Mouse (Mus musculus): ENCODE data around the gene Sec14l1. TPM values are rescaled to one million over a fixed set of nuclear protein-coding genes. Genes with fewer than 3 reads are reported as not detected.

The Sec14l1 gene
- total RNA-seq, 1 experiment from 2014 or later, result 15.1 TPM

GRCm38 (mm10) chr11:117117321-117117720, 2.4 kb downstream of the Sec14l1 start:
- no peak for ATAC-seq (replicated peaks in 1 of 2; ENCODE audit: insufficient read depth in 1 of 2, low FRiP score in 2 of 2, low TSS enrichment in 1 of 2, low read depth in 1 of 2, poor library complexity in 2 of 2, severe bottlenecking in 2 of 2)

GRCm38 (mm10) chr11:117117791-117118190, 2.8 kb downstream of the Sec14l1 start:
- ATAC-seq (replicated peaks in 1 of 2; ENCODE audit: insufficient read depth in 1 of 2, low FRiP score in 2 of 2, low TSS enrichment in 1 of 2, low read depth in 1 of 2, poor library complexity in 2 of 2, severe bottlenecking in 2 of 2), result no peak

- ATAC-seq (replicated peaks in 1 of 2; ENCODE audit: insufficient read depth in 1 of 2, low FRiP score in 2 of 2, low TSS enrichment in 1 of 2, low read depth in 1 of 2, poor library complexity in 2 of 2, severe bottlenecking in 2 of 2), result no peak
Measured at GRCm38 (mm10) chr11:117118248-117118647, 3.3 kb downstream of the Sec14l1 start.

GRCm38 (mm10) chr11:117118721-117119321, 3.9 kb downstream of the Sec14l1 start:
- no peak for ATAC-seq (replicated peaks in 1 of 2; ENCODE audit: insufficient read depth in 1 of 2, low FRiP score in 2 of 2, low TSS enrichment in 1 of 2, low read depth in 1 of 2, poor library complexity in 2 of 2, severe bottlenecking in 2 of 2)

- no peak for ATAC-seq (replicated peaks in 1 of 2; ENCODE audit: insufficient read depth in 1 of 2, low FRiP score in 2 of 2, low TSS enrichment in 1 of 2, low read depth in 1 of 2, poor library complexity in 2 of 2, severe bottlenecking in 2 of 2)
Measured at GRCm38 (mm10) chr11:117119723-117120122, 4.8 kb downstream of the Sec14l1 start.

- no peak for ATAC-seq (replicated peaks in 1 of 2; ENCODE audit: insufficient read depth in 1 of 2, low FRiP score in 2 of 2, low TSS enrichment in 1 of 2, low read depth in 1 of 2, poor library complexity in 2 of 2, severe bottlenecking in 2 of 2)
Measured at GRCm38 (mm10) chr11:117120285-117121163, 5.6 kb downstream of the Sec14l1 start.

- ATAC-seq (replicated peaks in 1 of 2; ENCODE audit: insufficient read depth in 1 of 2, low FRiP score in 2 of 2, low TSS enrichment in 1 of 2, low read depth in 1 of 2, poor library complexity in 2 of 2, severe bottlenecking in 2 of 2), result no peak
Measured at GRCm38 (mm10) chr11:117121164-117121535, 6.2 kb downstream of the Sec14l1 start.

GRCm38 (mm10) chr11:117121954-117122353, 7.0 kb downstream of the Sec14l1 start:
- no peak for ATAC-seq (replicated peaks in 1 of 2; ENCODE audit: insufficient read depth in 1 of 2, low FRiP score in 2 of 2, low TSS enrichment in 1 of 2, low read depth in 1 of 2, poor library complexity in 2 of 2, severe bottlenecking in 2 of 2)

GRCm38 (mm10) chr11:117123418-117124085, 8.6 kb downstream of the Sec14l1 start:
- ATAC-seq (replicated peaks in 1 of 2; ENCODE audit: insufficient read depth in 1 of 2, low FRiP score in 2 of 2, low TSS enrichment in 1 of 2, low read depth in 1 of 2, poor library complexity in 2 of 2, severe bottlenecking in 2 of 2), result no peak

- ATAC-seq (replicated peaks in 1 of 2; ENCODE audit: insufficient read depth in 1 of 2, low FRiP score in 2 of 2, low TSS enrichment in 1 of 2, low read depth in 1 of 2, poor library complexity in 2 of 2, severe bottlenecking in 2 of 2), result no peak
Measured at GRCm38 (mm10) chr11:117124539-117124938, 9.6 kb downstream of the Sec14l1 start.

- ATAC-seq (replicated peaks in 1 of 2; ENCODE audit: insufficient read depth in 1 of 2, low FRiP score in 2 of 2, low TSS enrichment in 1 of 2, low read depth in 1 of 2, poor library complexity in 2 of 2, severe bottlenecking in 2 of 2), result no peak
Measured at GRCm38 (mm10) chr11:117127250-117127837, 12.4 kb downstream of the Sec14l1 start.

- ATAC-seq (replicated peaks in 1 of 2; ENCODE audit: insufficient read depth in 1 of 2, low FRiP score in 2 of 2, low TSS enrichment in 1 of 2, low read depth in 1 of 2, poor library complexity in 2 of 2, severe bottlenecking in 2 of 2), result no peak
Measured at GRCm38 (mm10) chr11:117127931-117128548, 13.1 kb downstream of the Sec14l1 start.

GRCm38 (mm10) chr11:117129473-117129872, 14.5 kb downstream of the Sec14l1 start:
- no peak for ATAC-seq (replicated peaks in 1 of 2; ENCODE audit: insufficient read depth in 1 of 2, low FRiP score in 2 of 2, low TSS enrichment in 1 of 2, low read depth in 1 of 2, poor library complexity in 2 of 2, severe bottlenecking in 2 of 2)

- no peak for ATAC-seq (replicated peaks in 1 of 2; ENCODE audit: insufficient read depth in 1 of 2, low FRiP score in 2 of 2, low TSS enrichment in 1 of 2, low read depth in 1 of 2, poor library complexity in 2 of 2, severe bottlenecking in 2 of 2)
Measured at GRCm38 (mm10) chr11:117130068-117130467, 15.1 kb downstream of the Sec14l1 start.

- no peak for ATAC-seq (replicated peaks in 1 of 2; ENCODE audit: insufficient read depth in 1 of 2, low FRiP score in 2 of 2, low TSS enrichment in 1 of 2, low read depth in 1 of 2, poor library complexity in 2 of 2, severe bottlenecking in 2 of 2)
Measured at GRCm38 (mm10) chr11:117130888-117131287, 15.9 kb downstream of the Sec14l1 start.

GRCm38 (mm10) chr11:117131450-117131849, 16.5 kb downstream of the Sec14l1 start:
- no peak for ATAC-seq (replicated peaks in 1 of 2; ENCODE audit: insufficient read depth in 1 of 2, low FRiP score in 2 of 2, low TSS enrichment in 1 of 2, low read depth in 1 of 2, poor library complexity in 2 of 2, severe bottlenecking in 2 of 2)

- ATAC-seq (replicated peaks in 1 of 2; ENCODE audit: insufficient read depth in 1 of 2, low FRiP score in 2 of 2, low TSS enrichment in 1 of 2, low read depth in 1 of 2, poor library complexity in 2 of 2, severe bottlenecking in 2 of 2), result no peak
Measured at GRCm38 (mm10) chr11:117134776-117135387, 19.9 kb downstream of the Sec14l1 start.

Measured in hematopoietic stem cell, adult 5-6 weeks (primary cell).